Mouse (Mus musculus): ENCODE results near the gene Nfkb1. TPM values are rescaled to one million over a fixed set of nuclear protein-coding genes. Genes with fewer than 3 reads are reported as not detected.

Gene Nfkb1
- polyA plus RNA-seq, 2 experiments, result 26.9 to 55.4 TPM

DNA sequence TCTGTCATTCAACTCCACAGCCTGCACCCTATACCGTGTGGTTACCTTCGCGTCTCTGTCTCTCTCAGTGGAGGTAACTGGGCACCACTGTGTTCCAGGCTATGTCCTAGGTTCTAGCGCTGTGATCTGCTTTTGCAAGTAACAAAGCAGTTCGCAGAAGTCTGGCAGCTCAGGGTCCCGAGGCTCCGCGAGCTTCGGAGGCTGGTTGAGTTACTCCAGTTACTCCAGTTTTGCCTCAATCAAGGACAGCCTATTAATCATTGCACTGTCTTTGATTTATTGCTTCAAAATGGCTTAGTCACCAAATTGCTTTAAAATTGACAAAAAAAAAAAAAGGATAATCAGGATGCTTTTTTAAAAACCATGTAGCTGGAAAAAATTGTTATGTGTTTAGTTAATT lies 126.6 kb downstream of the Nfkb1 start:
- H3K4me3 ChIP-seq (replicated peaks; ENCODE audit: low read length), result no peak overlapping the region
- ATAC-seq (ENCODE audit: low FRiP score, low read depth), result no peak
- no peak for DNase-seq (ENCODE audit: low spot score)
- no peaks in the 10 kb centered on the region for H3K36me3 ChIP-seq (ENCODE audit: control insufficient read depth, insufficient read depth, low read length)
- no peak overlapping the region for H3K27ac ChIP-seq (replicated peaks; ENCODE audit: low read depth, low read length)
- H3K9me3 ChIP-seq (ENCODE audit: control insufficient read depth, low read length), result no peaks in the 10 kb centered on the region
- no peaks in the 10 kb centered on the region for H3K4me1 ChIP-seq (ENCODE audit: control insufficient read depth, insufficient read depth, low read length)
- TF ChIP-seq POLR2A (IDR thresholded peaks at IDR 0.05; ENCODE audit: borderline replicate concordance, extremely low read depth, insufficient read depth, insufficient read length), result no peak
- no peaks in the 10 kb centered on the region for H3K27me3 ChIP-seq (ENCODE audit: control insufficient read depth, insufficient read depth, low read length)
- 78% methylated on average over 9 of the region's 9 CpGs for WGBS
- no peak overlapping the region for H3K4me2 ChIP-seq (replicated peaks; ENCODE audit: low read depth, low read length, severe bottlenecking)
- H3K9ac ChIP-seq (ENCODE audit: low read depth, low read length, severe bottlenecking), result no peak overlapping the region

DNA sequence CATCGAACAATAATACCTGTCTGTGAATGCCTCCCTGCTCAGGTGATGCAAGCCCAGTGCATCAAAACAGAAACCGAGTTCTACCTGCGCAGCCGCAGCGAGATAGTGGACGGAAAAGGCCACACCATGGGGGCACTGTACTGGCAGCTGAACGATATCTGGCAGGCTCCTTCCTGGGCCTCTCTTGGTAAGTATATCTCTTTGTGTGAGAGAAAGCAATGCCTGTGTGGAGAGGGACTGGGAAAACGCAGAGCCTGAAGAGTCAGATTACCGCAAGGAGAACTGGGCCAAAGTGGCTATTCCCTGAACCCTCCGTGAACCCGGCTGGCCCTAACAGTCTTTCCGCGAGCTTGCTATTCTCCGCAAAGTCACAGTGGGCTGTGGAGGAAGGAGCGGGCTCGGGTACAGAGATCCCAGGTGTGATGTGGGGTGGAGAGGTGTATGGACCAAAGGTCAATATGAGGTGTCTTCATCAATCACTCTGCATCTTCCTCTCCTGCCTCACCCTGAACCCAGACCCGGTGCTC lies 128.1 kb downstream of the Nfkb1 start:
- Histone ChIP-seq H3K4me3 (replicated peaks; ENCODE audit: low read length) (no peak overlapping the region), H3K9ac (ENCODE audit: low read depth, low read length, severe bottlenecking) (no peak overlapping the region), H3K27ac (replicated peaks; ENCODE audit: low read depth, low read length) (no peak overlapping the region), H3K27me3 (ENCODE audit: control insufficient read depth, insufficient read depth, low read length) (no peaks in the 10 kb centered on the region), H3K36me3 (ENCODE audit: control insufficient read depth, insufficient read depth, low read length) (no peaks in the 10 kb centered on the region), H3K4me1 (ENCODE audit: control insufficient read depth, insufficient read depth, low read length) (no peaks in the 10 kb centered on the region), H3K9me3 (ENCODE audit: control insufficient read depth, low read length) (no peaks in the 10 kb centered on the region), H3K4me2 (replicated peaks; ENCODE audit: low read depth, low read length, severe bottlenecking) (no peak overlapping the region)
- no peak for DNase-seq (ENCODE audit: low spot score)
- 80% methylated on average over 17 of the region's 17 CpGs for WGBS
- peak; percentile 37; the same call in 1 of the 2 replicates for ATAC-seq (ENCODE audit: low FRiP score, low read depth)
- no peak for TF ChIP-seq POLR2A (IDR thresholded peaks at IDR 0.05; ENCODE audit: borderline replicate concordance, extremely low read depth, insufficient read depth, insufficient read length)

DNA sequence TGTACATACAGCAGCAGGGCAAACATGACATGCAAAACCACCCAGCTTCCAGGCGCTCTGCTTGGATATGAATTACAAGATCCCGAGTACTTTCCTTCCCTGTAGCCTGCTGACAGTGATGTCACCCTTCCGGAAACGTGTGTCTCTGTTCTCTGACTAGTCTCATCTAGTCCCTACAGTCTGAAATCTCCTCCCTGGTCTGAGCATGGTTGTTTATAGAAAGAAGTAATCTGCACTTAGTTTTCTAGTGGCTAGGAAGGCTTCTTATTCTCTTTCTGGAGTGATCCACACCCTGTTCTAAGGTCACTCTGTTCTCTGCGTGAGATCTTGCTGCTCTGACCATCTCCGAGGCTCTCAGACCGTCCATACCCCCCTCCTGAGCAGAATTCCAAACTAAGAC lies 129.3 kb downstream of the Nfkb1 start:
- Histone ChIP-seq H3K9ac (ENCODE audit: low read depth, low read length, severe bottlenecking) (no peak overlapping the region), H3K9me3 (ENCODE audit: control insufficient read depth, low read length) (no peaks in the 10 kb centered on the region), H3K4me2 (replicated peaks; ENCODE audit: low read depth, low read length, severe bottlenecking) (no peak overlapping the region), H3K4me3 (replicated peaks; ENCODE audit: low read length) (no peak overlapping the region), H3K36me3 (ENCODE audit: control insufficient read depth, insufficient read depth, low read length) (no peaks in the 10 kb centered on the region), H3K27me3 (ENCODE audit: control insufficient read depth, insufficient read depth, low read length) (no peaks in the 10 kb centered on the region), H3K27ac (replicated peaks; ENCODE audit: low read depth, low read length) (no peak overlapping the region), H3K4me1 (ENCODE audit: control insufficient read depth, insufficient read depth, low read length) (no peaks in the 10 kb centered on the region)
- DNase-seq (ENCODE audit: low spot score) (no peak), ATAC-seq (ENCODE audit: low FRiP score, low read depth) (no peak)
- TF ChIP-seq POLR2A (IDR thresholded peaks at IDR 0.05; ENCODE audit: borderline replicate concordance, extremely low read depth, insufficient read depth, insufficient read length), result no peak
- WGBS, result 84% methylated on average over 7 of the region's 7 CpGs

DNA sequence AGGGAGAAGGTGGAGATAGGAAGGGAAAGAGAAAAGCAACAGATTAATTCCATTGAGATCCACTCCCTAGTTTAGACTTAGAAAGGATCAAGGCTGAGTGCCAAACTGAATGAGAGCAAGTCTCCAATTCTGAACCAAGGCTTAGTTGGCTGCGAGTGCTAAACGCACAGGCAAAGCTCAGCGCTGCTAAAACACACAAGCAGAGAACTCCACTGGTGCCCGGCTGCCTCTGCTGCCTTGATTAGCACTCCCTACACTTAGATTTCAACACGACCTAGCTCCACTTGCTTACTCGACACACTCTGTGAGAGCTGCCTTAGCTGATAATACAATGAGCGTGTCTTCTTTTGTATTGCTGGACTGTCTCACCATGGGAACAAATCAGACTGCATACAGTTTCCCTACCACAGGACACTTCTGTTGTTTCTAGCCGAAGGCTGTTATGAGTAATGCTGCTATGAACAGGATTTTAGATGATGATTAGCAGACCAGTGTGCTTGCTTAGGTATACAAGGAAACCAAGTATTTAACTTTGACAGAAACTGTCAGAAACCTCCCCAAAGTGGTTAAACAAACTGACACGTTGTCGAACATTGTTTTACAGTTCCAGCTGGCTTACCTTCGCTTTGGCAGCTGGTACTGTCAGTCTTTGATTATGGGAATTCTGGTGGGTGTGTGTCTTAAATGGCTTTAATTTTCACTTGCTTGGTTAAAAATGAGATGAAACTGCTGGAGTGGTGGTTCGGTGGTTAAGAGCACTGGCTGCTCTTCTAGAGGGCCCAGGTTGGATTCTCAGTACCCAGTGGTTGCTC lies 134.3 kb downstream of the Nfkb1 start:
- no peak overlapping the region for H3K4me3 ChIP-seq (replicated peaks; ENCODE audit: low read length)

DNA sequence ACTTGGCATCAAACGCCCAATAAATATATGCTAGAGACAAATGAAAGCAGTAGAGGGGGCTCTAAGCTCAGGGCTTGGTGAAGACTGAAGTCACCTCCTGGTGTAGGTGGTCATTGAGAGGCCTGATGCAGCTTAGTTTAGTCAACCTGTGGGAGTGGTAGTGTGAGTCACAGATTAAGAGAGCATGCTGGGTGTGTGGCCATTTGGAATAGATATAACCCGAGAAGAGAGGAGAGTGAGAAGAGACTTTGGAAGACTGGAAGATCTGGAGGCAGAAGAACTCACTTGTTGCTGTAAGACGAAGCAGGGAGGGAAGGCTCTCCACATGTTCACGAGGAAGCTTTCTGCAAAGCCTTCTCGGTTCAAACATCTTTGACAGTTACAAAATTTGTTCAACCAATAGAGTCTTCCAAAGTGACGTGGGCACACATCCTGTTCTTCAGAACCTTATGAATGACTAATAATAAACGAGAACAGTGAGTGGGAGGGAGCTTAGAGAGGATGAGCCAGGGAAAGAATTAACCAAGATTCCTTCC lies 135.2 kb downstream of the Nfkb1 start:
- Histone ChIP-seq H3K27me3 (ENCODE audit: control insufficient read depth, insufficient read depth, low read length) (no peaks in the 10 kb centered on the region), H3K9me3 (ENCODE audit: control insufficient read depth, low read length) (no peaks in the 10 kb centered on the region), H3K9ac (ENCODE audit: low read depth, low read length, severe bottlenecking) (no peak overlapping the region), H3K4me3 (replicated peaks; ENCODE audit: low read length) (no peak overlapping the region), H3K4me1 (ENCODE audit: control insufficient read depth, insufficient read depth, low read length) (no peaks in the 10 kb centered on the region), H3K27ac (replicated peaks; ENCODE audit: low read depth, low read length) (no peak overlapping the region), H3K36me3 (ENCODE audit: control insufficient read depth, insufficient read depth, low read length) (no peaks in the 10 kb centered on the region), H3K4me2 (replicated peaks; ENCODE audit: low read depth, low read length, severe bottlenecking) (no peak overlapping the region)
- DNase-seq (ENCODE audit: low spot score), result no peak
- no peak for TF ChIP-seq POLR2A (IDR thresholded peaks at IDR 0.05; ENCODE audit: borderline replicate concordance, extremely low read depth, insufficient read depth, insufficient read length)
- no peak for ATAC-seq (ENCODE audit: low FRiP score, low read depth)
- WGBS, result 74% methylated on average over 7 of the region's 7 CpGs

More for the DNA sequence above, 134.3 kb downstream of the Nfkb1 start:
- H3K9me3 ChIP-seq (ENCODE audit: control insufficient read depth, low read length), result no peaks in the 10 kb centered on the region
- DNase-seq (ENCODE audit: low spot score) (no peak), ATAC-seq (ENCODE audit: low FRiP score, low read depth) (no peak)
- H3K36me3 ChIP-seq (ENCODE audit: control insufficient read depth, insufficient read depth, low read length), result no peaks in the 10 kb centered on the region
- no peak overlapping the region for H3K9ac ChIP-seq (ENCODE audit: low read depth, low read length, severe bottlenecking)
- no peak for TF ChIP-seq POLR2A (IDR thresholded peaks at IDR 0.05; ENCODE audit: borderline replicate concordance, extremely low read depth, insufficient read depth, insufficient read length)
- no peak overlapping the region for H3K27ac ChIP-seq (replicated peaks; ENCODE audit: low read depth, low read length)
- H3K4me2 ChIP-seq (replicated peaks; ENCODE audit: low read depth, low read length, severe bottlenecking), result no peak overlapping the region
- H3K4me1 ChIP-seq (ENCODE audit: control insufficient read depth, insufficient read depth, low read length), result no peaks in the 10 kb centered on the region
- H3K27me3 ChIP-seq (ENCODE audit: control insufficient read depth, insufficient read depth, low read length), result no peaks in the 10 kb centered on the region
- WGBS, result 89% methylated on average over 12 of the region's 12 CpGs
